Mouse (Mus musculus): ENCODE data around the gene Plod1. TPM values are rescaled to one million over a fixed set of nuclear protein-coding genes. Genes with fewer than 3 reads are reported as not detected.

Plod1 gene
- polyA plus RNA-seq, 1 experiment from 2014 or later: 30.7 TPM

Other genes starting within 250 kb of the Plod1 start
- not detected in 2 replicates for gene Zfp534, start 234.2 kb downstream of the Plod1 start, polyA plus RNA-seq (2015; fragmentation: Nextera tagmentation; extraction: Ambion mirVana)
- 3.2 and 3.4 TPM in 2 replicates for gene Zfp984, start 127.0 kb downstream of the Plod1 start, polyA plus RNA-seq (2015; fragmentation: Nextera tagmentation; extraction: Ambion mirVana)
- gene Zfp933, start 88.4 kb downstream of the Plod1 start, polyA plus RNA-seq (2015; fragmentation: Nextera tagmentation; extraction: Ambion mirVana): 1.3 and 1.5 TPM in 2 replicates
- 26.9 and 29.4 TPM in 2 replicates for gene Miip, start 68.0 kb downstream of the Plod1 start, polyA plus RNA-seq (2015; fragmentation: Nextera tagmentation; extraction: Ambion mirVana)
- 1.8 and 2.0 TPM in 2 replicates for gene Fv1, start 67.8 kb downstream of the Plod1 start, polyA plus RNA-seq (2015; fragmentation: Nextera tagmentation; extraction: Ambion mirVana)
- 15.9 and 16.2 TPM in 2 replicates for gene Mfn2, start 32.1 kb downstream of the Plod1 start, polyA plus RNA-seq (2015; fragmentation: Nextera tagmentation; extraction: Ambion mirVana)
- gene 2510039O18Rik, start 4.1 kb upstream of the Plod1 start, polyA plus RNA-seq (2015; fragmentation: Nextera tagmentation; extraction: Ambion mirVana): 4.0 and 5.8 TPM in 2 replicates
- gene Nppb, start 49.0 kb upstream of the Plod1 start, polyA plus RNA-seq (2015; fragmentation: Nextera tagmentation; extraction: Ambion mirVana): not detected in 2 replicates
- not detected in 2 replicates for gene Nppa, start 64.0 kb upstream of the Plod1 start, polyA plus RNA-seq (2015; fragmentation: Nextera tagmentation; extraction: Ambion mirVana)
- gene Clcn6, start 102.1 kb upstream of the Plod1 start, polyA plus RNA-seq (2015; fragmentation: Nextera tagmentation; extraction: Ambion mirVana): 1.4 and 1.8 TPM in 2 replicates
- 10.9 and 11.9 TPM in 2 replicates for gene Mthfr, start 102.3 kb upstream of the Plod1 start, polyA plus RNA-seq (2015; fragmentation: Nextera tagmentation; extraction: Ambion mirVana)
- 9.2 and 9.4 TPM in 2 replicates for gene Agtrap, start 151.3 kb upstream of the Plod1 start, polyA plus RNA-seq (2015; fragmentation: Nextera tagmentation; extraction: Ambion mirVana)
- gene Mad2l2, start 193.6 kb upstream of the Plod1 start, polyA plus RNA-seq (2015; fragmentation: Nextera tagmentation; extraction: Ambion mirVana): 12.4 and 13.9 TPM in 2 replicates
- 0.04 TPM in 2 replicates for gene Draxin, start 193.9 kb upstream of the Plod1 start, polyA plus RNA-seq (2015; fragmentation: Nextera tagmentation; extraction: Ambion mirVana)
- gene Fbxo6, start 215.4 kb upstream of the Plod1 start, polyA plus RNA-seq (2015; fragmentation: Nextera tagmentation; extraction: Ambion mirVana): 10.6 and 11.4 TPM in 2 replicates
- 0.63 and 0.71 TPM in 2 replicates for gene Fbxo44, start 223.7 kb upstream of the Plod1 start, polyA plus RNA-seq (2015; fragmentation: Nextera tagmentation; extraction: Ambion mirVana)
- not detected in 2 replicates for gene Fbxo2, start 223.9 kb upstream of the Plod1 start, polyA plus RNA-seq (2015; fragmentation: Nextera tagmentation; extraction: Ambion mirVana)